Mouse (Mus musculus): ENCODE data around the gene Mink1.
A peak's percentile ranks its signal among the peaks of the same experiment; 100 is the strongest.

Gene Mink1

GRCm38 (mm10) chr11:70635601-70636000 lies 72.9 kb downstream of the Mink1 start:
- no peak for DNase-seq (ENCODE audit: low spot score in 2 of 2)

GRCm38 (mm10) chr11:70637764-70638163 lies 75.1 kb downstream of the Mink1 start:
- DNase-seq (ENCODE audit: low spot score in 2 of 2) = no peak

GRCm38 (mm10) chr11:70638293-70638692 lies 75.6 kb downstream of the Mink1 start:
- DNase-seq (ENCODE audit: low spot score in 2 of 2) = no peak

- no peak for DNase-seq (ENCODE audit: low spot score in 2 of 2)
Measured at GRCm38 (mm10) chr11:70638714-70639278, 76.1 kb downstream of the Mink1 start, which contains the start of gene Gp1ba. Gp1ba (plus strand) TSS chr11:70639122.

- no peak for DNase-seq (ENCODE audit: low spot score in 2 of 2)
Measured at GRCm38 (mm10) chr11:70639976-70640375, 77.3 kb downstream of the Mink1 start.

GRCm38 (mm10) chr11:70641241-70641640 lies 78.6 kb downstream of the Mink1 start:
- DNase-seq (ENCODE audit: low spot score in 2 of 2) = no peak

- DNase-seq (ENCODE audit: low spot score in 2 of 2) = no peak
Measured at GRCm38 (mm10) chr11:70643051-70643450, 80.4 kb downstream of the Mink1 start.

GRCm38 (mm10) chr11:70644564-70645103 lies 82.0 kb downstream of the Mink1 start:
- no peak for DNase-seq (ENCODE audit: low spot score in 2 of 2)

- no peak for DNase-seq (ENCODE audit: low spot score in 2 of 2)
Measured at GRCm38 (mm10) chr11:70645461-70646258, 83.0 kb downstream of the Mink1 start.

GRCm38 (mm10) chr11:70646259-70646555 lies 83.5 kb downstream of the Mink1 start:
- no peak for DNase-seq (ENCODE audit: low spot score in 2 of 2)

GRCm38 (mm10) chr11:70646691-70647650 lies 84.3 kb downstream of the Mink1 start, which contains the start of the genes Rnf167 and Slc25a11:
Rnf167 (plus strand) TSS chr11:70647235.
Slc25a11 (minus strand) TSS chr11:70647479.
- peak; percentile 95 to 96 for DNase-seq (ENCODE audit: low spot score in 2 of 2)

- no peak for DNase-seq (ENCODE audit: low spot score in 2 of 2)
Measured at GRCm38 (mm10) chr11:70647716-70648420, 85.2 kb downstream of the Mink1 start.

- no peak for DNase-seq (ENCODE audit: low spot score in 2 of 2)
Measured at GRCm38 (mm10) chr11:70648512-70648911, 85.8 kb downstream of the Mink1 start.

- no peak for DNase-seq (ENCODE audit: low spot score in 2 of 2)
Measured at GRCm38 (mm10) chr11:70649185-70649734, 86.6 kb downstream of the Mink1 start.

GRCm38 (mm10) chr11:70650322-70651175 lies 87.9 kb downstream of the Mink1 start:
- DNase-seq (ENCODE audit: low spot score in 2 of 2) = no peak

GRCm38 (mm10) chr11:70651391-70651790 lies 88.7 kb downstream of the Mink1 start:
- no peak for DNase-seq (ENCODE audit: low spot score in 2 of 2)

- no peak for DNase-seq (ENCODE audit: low spot score in 2 of 2)
Measured at GRCm38 (mm10) chr11:70652029-70652883, 89.6 kb downstream of the Mink1 start.

GRCm38 (mm10) chr11:70652884-70653344 lies 90.2 kb downstream of the Mink1 start:
- no peak for DNase-seq (ENCODE audit: low spot score in 2 of 2)
